Mouse (Mus musculus) heart, embryonic 16.5 days (tissue): ENCODE data around the gene Gm12216. TPM values are rescaled to one million over a fixed set of nuclear protein-coding genes. Genes with fewer than 3 reads are reported as not detected.
"Not testable (repeated sequence)": the region's sequence is repeated elsewhere in the genome, so short reads cannot be mapped to it uniquely, and the experiment has no call there.

Experiments used
- ATAC-seq: fragments of 200-750 bp; cut with Nextera tagmentation; replicated peaks from 2 replicates; pipeline ENCODE4 v1.8.0; 2017; ENCODE audit warnings: moderate number of reproducible peaks; ENCODE audit not compliant: insufficient read depth, low FRiP score; ENCODE audit errors: extremely low read depth
- H3K27ac ChIP-seq: fragments of 300-500 bp; sonication (generic); 2 replicates; pipeline ENCODE4 v1.5.1; 2014; ENCODE audit warnings: mild to moderate bottlenecking, low read length, control low read depth, moderate library complexity
- H3K27me3 ChIP-seq: fragments of 300-500 bp; sonication (generic); 2 replicates; pipeline ENCODE4 v1.6.1; 2014; ENCODE audit warnings: low read length, mixed read lengths; ENCODE audit not compliant: control insufficient read depth, insufficient read depth
- H3K36me3 ChIP-seq: fragments of 300-500 bp; sonication (generic); 2 replicates; pipeline ENCODE4 v1.6.1; 2014; ENCODE audit not compliant: control insufficient read depth, insufficient read depth
- H3K4me1 ChIP-seq: fragments of 300-500 bp; sonication (generic); 2 replicates; pipeline ENCODE4 v1.6.1; 2014; ENCODE audit warnings: low read length, mixed read lengths; ENCODE audit not compliant: control insufficient read depth, insufficient read depth
- H3K4me2 ChIP-seq: fragments of 300-500 bp; sonication (generic); 2 replicates; pipeline ENCODE4 v1.6.1; 2014; ENCODE audit warnings: low read depth, mild to moderate bottlenecking, control low read depth, low read length
- H3K4me3 ChIP-seq: fragments of 300-500 bp; sonication (generic); 2 replicates; pipeline ENCODE4 v1.5.1; 2014; ENCODE audit warnings: mild to moderate bottlenecking, control low read depth, low read length
- H3K9ac ChIP-seq: fragments of 300-500 bp; sonication (generic); 2 replicates; pipeline ENCODE4 v1.6.1; 2014; ENCODE audit warnings: low read length, control low read depth
- H3K9me3 ChIP-seq: fragments of 300-500 bp; sonication (generic); replicated peaks from 2 replicates; pipeline ENCODE4 v1.6.1; 2016; ENCODE audit warnings: low read length; ENCODE audit not compliant: control insufficient read depth
- WGBS: fragments of 180-500 bp; shearing (Covaris S2); extraction: QIAGEN DNeasy Blood & Tissue Kit; methylation state at CpG from one replicate; pipeline ENCODE4 v1.1.7; 2014; 5-methylcytosine and 5-hydroxymethylcytosine counted together
- polyA plus RNA-seq: library from polyadenylated mRNA; unstranded; fragments of >200 nt; fragmentation: Nextera tagmentation; extraction: Ambion mirVana; gene quantifications from 2 replicates; pipeline ENCODE4 v1.2.1, GENCODE M21; 2015

Gene Gm12216
- polyA plus RNA-seq, 1 experiment from 2014 or later, result 2.7 TPM

- H3K27me3 ChIP-seq, ATAC-seq: not testable (repeated sequence)
- 85% methylated on average over 5 of the region's 5 CpGs for WGBS
These were observed 19.0 kb upstream of the Gm12216 start for GRCm38 (mm10) chr11:53878096-53878495.

GRCm38 (mm10) chr11:53876488-53876887 is 17.4 kb upstream of the Gm12216 start:
- WGBS, result 82% methylated on average over 4 of the region's 4 CpGs
- ATAC-seq, result no peak
- Histone ChIP-seq H3K4me2 (no peak overlapping the region), H3K36me3 (peaks cover 14% of the 10 kb centered on the region), H3K4me3 (no peak overlapping the region), H3K4me1 (no peaks in the 10 kb centered on the region), H3K9me3 (no peaks in the 10 kb centered on the region), H3K27ac (no peak overlapping the region), H3K9ac (no peak overlapping the region), H3K27me3 (no peaks in the 10 kb centered on the region)

More at GRCm38 (mm10) chr11:53878096-53878495, 19.0 kb upstream of the Gm12216 start:
- not testable (repeated sequence) for H3K4me2 ChIP-seq, H3K27ac ChIP-seq, H3K36me3 ChIP-seq, H3K9me3 ChIP-seq, H3K4me1 ChIP-seq, H3K4me3 ChIP-seq, H3K9ac ChIP-seq

- Histone ChIP-seq H3K4me3 (no peak overlapping the region), H3K27me3 (no peaks in the 10 kb centered on the region), H3K36me3 (peaks cover 20% of the 10 kb centered on the region), H3K27ac (no peak overlapping the region), H3K4me2 (no peak overlapping the region), H3K9ac (no peak overlapping the region), H3K4me1 (no peaks in the 10 kb centered on the region), H3K9me3 (no peaks in the 10 kb centered on the region)
- WGBS, result 79% methylated on average over 4 of the region's 4 CpGs
- ATAC-seq, result no peak
These were observed 15.7 kb upstream of the Gm12216 start for GRCm38 (mm10) chr11:53874706-53875105.

GRCm38 (mm10) chr11:53873909-53874704 is 15.1 kb upstream of the Gm12216 start:
- WGBS, result 60% methylated on average over 5 of the region's 5 CpGs

GRCm38 (mm10) chr11:53871786-53872507 is 12.9 kb upstream of the Gm12216 start:
- no peak overlapping the region for H3K4me3 ChIP-seq
- no peak overlapping the region for H3K27ac ChIP-seq
- no peak for ATAC-seq
- 84% methylated on average over 2 of the region's 2 CpGs for WGBS
- no peaks in the 10 kb centered on the region for H3K27me3 ChIP-seq
- peaks cover 5% of the 10 kb centered on the region for H3K4me1 ChIP-seq
- no peak overlapping the region for H3K9ac ChIP-seq
- peaks cover 20% of the 10 kb centered on the region for H3K36me3 ChIP-seq
- H3K4me2 ChIP-seq, result no peak overlapping the region
- H3K9me3 ChIP-seq, result no peaks in the 10 kb centered on the region

More at GRCm38 (mm10) chr11:53873909-53874704, 15.1 kb upstream of the Gm12216 start:
- not testable (repeated sequence) for H3K9ac ChIP-seq, H3K4me1 ChIP-seq, H3K4me2 ChIP-seq, ATAC-seq, H3K4me3 ChIP-seq, H3K9me3 ChIP-seq, H3K27ac ChIP-seq, H3K27me3 ChIP-seq
- peaks cover 20% of the 10 kb centered on the region for H3K36me3 ChIP-seq

- no peak overlapping the region for H3K4me2 ChIP-seq
- peaks cover 5% of the 10 kb centered on the region for H3K4me1 ChIP-seq
- WGBS, result 53% methylated on average over 5 of the region's 5 CpGs
- H3K4me3 ChIP-seq, result no peak overlapping the region
- H3K9me3 ChIP-seq, result no peaks in the 10 kb centered on the region
- H3K36me3 ChIP-seq, result peaks cover 20% of the 10 kb centered on the region
- H3K9ac ChIP-seq, result no peak overlapping the region
- peak overlapping the region; percentile 56; the same call in 1 of the 2 replicates for H3K27ac ChIP-seq
- ATAC-seq, result 0 out of 2 replicates have a peak, but pooled peaks have one; percentile 62
- no peaks in the 10 kb centered on the region for H3K27me3 ChIP-seq
These were observed 10.1 kb upstream of the Gm12216 start for GRCm38 (mm10) chr11:53869172-53869571.

GRCm38 (mm10) chr11:53868323-53868722 is 9.3 kb upstream of the Gm12216 start:
- H3K36me3 ChIP-seq, result peaks cover 20% of the 10 kb centered on the region
- ATAC-seq, H3K9ac ChIP-seq, H3K4me3 ChIP-seq, H3K27ac ChIP-seq, H3K4me1 ChIP-seq, H3K27me3 ChIP-seq, H3K4me2 ChIP-seq, H3K9me3 ChIP-seq: not testable (repeated sequence)
- 44% methylated on average over 5 of the region's 5 CpGs for WGBS

- H3K36me3 ChIP-seq, H3K9me3 ChIP-seq, H3K9ac ChIP-seq, H3K4me3 ChIP-seq, H3K4me1 ChIP-seq, H3K27me3 ChIP-seq, H3K4me2 ChIP-seq: not testable (repeated sequence)
- H3K27ac ChIP-seq, result peak overlapping the region; percentile 18; the same call in 1 of the 2 replicates
- ATAC-seq, result 0 out of 2 replicates have a peak, but pooled peaks have one; percentile 29
- 85% methylated on average over 1 of the region's 4 CpGs for WGBS
These were observed 5.8 kb upstream of the Gm12216 start for GRCm38 (mm10) chr11:53864724-53865310.

GRCm38 (mm10) chr11:53860944-53861343 is 1.9 kb upstream of the Gm12216 start:
- not testable (repeated sequence) for H3K27me3 ChIP-seq, H3K36me3 ChIP-seq, H3K27ac ChIP-seq, H3K4me1 ChIP-seq, H3K4me2 ChIP-seq, H3K9me3 ChIP-seq, H3K4me3 ChIP-seq, H3K9ac ChIP-seq, ATAC-seq
- 82% methylated on average over 8 of the region's 9 CpGs for WGBS
